Mouse (Mus musculus): ENCODE data around the gene Inpp5b.

- TF ChIP-seq POLR2A (IDR thresholded peaks at IDR 0.05; ENCODE audit: control insufficient read depth, low read depth, low read length): peak; percentile 83
- TF ChIP-seq CTCF (IDR thresholded peaks at IDR 0.05; ENCODE audit: control insufficient read depth, insufficient read depth, insufficient replicate concordance, low read depth, low read length): no peak
These were observed 48.3 kb upstream of the Inpp5b start, which contains the start of gene Utp11 for GRCm38 (mm10) chr4:124693135-124693894.

Measured in testis, adult 2 months (tissue).